Mouse (Mus musculus) ES-Bruce4 (cell line): ENCODE results near the gene Sorbs2. TPM values are rescaled to one million over a fixed set of nuclear protein-coding genes. Genes with fewer than 3 reads are reported as not detected.

Source experiments
- H3K27ac ChIP-seq: 2 replicates; pipeline ENCODE4 v1.5.1; 2012; ENCODE audit warnings: low read length, inconsistent platforms; ENCODE audit not compliant: insufficient read depth
- H3K27me3 ChIP-seq: 2 replicates; pipeline ENCODE4 v1.6.1; 2012; ENCODE audit warnings: mild to moderate bottlenecking, low read length, inconsistent platforms; ENCODE audit not compliant: control insufficient read depth, poor library complexity, insufficient read depth, severe bottlenecking
- H3K36me3 ChIP-seq: 2 replicates; pipeline ENCODE4 v1.6.1; 2012; ENCODE audit warnings: inconsistent platforms, mild to moderate bottlenecking, low read length, moderate library complexity; ENCODE audit not compliant: control insufficient read depth, poor library complexity, insufficient read depth, severe bottlenecking
- H3K4me1 ChIP-seq: one replicate; pipeline ENCODE4 v1.8.1; 2011; ENCODE audit warnings: low read length; ENCODE audit not compliant: control insufficient read depth, insufficient read depth
- H3K4me3 ChIP-seq: 2 replicates; pipeline ENCODE4 v1.5.1; 2011; ENCODE audit warnings: low read depth, mild to moderate bottlenecking, low read length
- H3K9ac ChIP-seq: 2 replicates; pipeline ENCODE4 v1.6.1; 2012; ENCODE audit warnings: low read depth, mild to moderate bottlenecking, inconsistent platforms; ENCODE audit not compliant: poor library complexity, severe bottlenecking
- H3K9me3 ChIP-seq: replicated peaks from 2 replicates; pipeline ENCODE4 v1.6.1; 2012; ENCODE audit warnings: mild to moderate bottlenecking, low read length, inconsistent platforms; ENCODE audit not compliant: control insufficient read depth, poor library complexity, insufficient read depth, severe bottlenecking
- CTCF ChIP-seq: IDR thresholded peaks from one replicate; pipeline ENCODE4 v1.8.1; 2011; ENCODE audit warnings: low read depth, low read length
- EP300 ChIP-seq: IDR thresholded peaks from 2 replicates; pipeline ENCODE4 v1.6.1; 2011; ENCODE audit warnings: low read depth, low read length; ENCODE audit not compliant: insufficient read depth
- POLR2A ChIP-seq: IDR thresholded peaks from one replicate; pipeline ENCODE4 v1.8.1; 2011; ENCODE audit warnings: low read length; ENCODE audit not compliant: insufficient read depth
- polyA plus RNA-seq: library from polyadenylated mRNA; stranded (reverse); fragments of >200 nt; gene quantifications from 2 replicates; pipeline ENCODE4 v1.2.4, GENCODE M21; 2011; ENCODE audit warnings: low read depth; ENCODE audit not compliant: missing spikeins, insufficient read depth, insufficient read length

The Sorbs2 gene
- polyA plus RNA-seq: 2.8 and 3.5 TPM in 2 replicates

DNA sequence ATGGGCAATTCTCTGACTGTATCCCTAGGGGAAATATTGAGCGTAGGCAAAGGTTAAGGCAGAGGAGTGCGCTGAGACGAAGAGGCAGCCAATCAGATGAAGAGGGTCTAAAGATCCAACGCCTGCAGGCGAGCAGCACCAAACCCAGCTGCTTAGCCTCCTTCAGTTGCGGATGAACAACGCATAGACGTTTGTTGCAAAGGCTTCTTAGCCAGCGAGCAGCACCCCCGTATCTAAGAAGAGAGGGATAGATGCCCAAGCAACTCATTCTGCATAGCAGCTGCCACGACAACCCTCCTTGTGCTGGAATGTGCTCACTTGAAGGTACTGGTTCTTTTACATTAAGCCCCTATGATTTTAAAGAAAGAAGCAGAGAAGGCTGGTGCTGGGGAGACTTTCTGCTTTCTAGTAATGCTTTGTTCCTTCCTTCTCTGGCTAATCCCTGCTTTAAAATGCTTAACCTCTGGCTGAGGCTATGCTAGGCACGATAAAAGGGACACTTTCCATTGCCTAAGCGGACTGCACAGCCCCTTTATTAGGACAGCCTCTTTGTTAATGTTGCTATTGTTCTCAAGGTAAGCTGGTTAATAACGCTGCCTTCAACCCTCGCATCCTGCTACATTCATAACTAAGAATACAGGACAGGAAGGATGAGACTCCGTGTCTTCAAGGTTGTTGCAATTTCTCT, at the start of gene Sorbs2:
Gene Sorbs2, plus strand, starts transcription at position 155 of the 688 bp plus-strand sequence.
- H3K27ac ChIP-seq: no peak within 1 kb of the TSS
- no peaks in the 10 kb centered on the region for H3K36me3 ChIP-seq
- H3K9ac ChIP-seq: no peak within 1 kb of the TSS
- no peaks in the 10 kb centered on the region for H3K4me1 ChIP-seq
- no peak within 1 kb of the TSS for H3K4me3 ChIP-seq
- H3K27me3 ChIP-seq: no peaks in the 10 kb centered on the region
- TF ChIP-seq POLR2A (no peak), CTCF (no peak), EP300 (no peak)
- no peaks in the 10 kb centered on the region for H3K9me3 ChIP-seq

GRCm38 (mm10) chr8:45457874-45458273, 49.7 kb upstream of the Sorbs2 start:
- no peak overlapping the region for H3K4me3 ChIP-seq
- H3K36me3 ChIP-seq: no peaks in the 10 kb centered on the region
- TF ChIP-seq EP300 (no peak), CTCF (no peak), POLR2A (no peak)
- no peaks in the 10 kb centered on the region for H3K27me3 ChIP-seq
- no peak overlapping the region for H3K9ac ChIP-seq
- no peaks in the 10 kb centered on the region for H3K4me1 ChIP-seq
- no peaks in the 10 kb centered on the region for H3K9me3 ChIP-seq
- H3K27ac ChIP-seq: no peak overlapping the region

DNA sequence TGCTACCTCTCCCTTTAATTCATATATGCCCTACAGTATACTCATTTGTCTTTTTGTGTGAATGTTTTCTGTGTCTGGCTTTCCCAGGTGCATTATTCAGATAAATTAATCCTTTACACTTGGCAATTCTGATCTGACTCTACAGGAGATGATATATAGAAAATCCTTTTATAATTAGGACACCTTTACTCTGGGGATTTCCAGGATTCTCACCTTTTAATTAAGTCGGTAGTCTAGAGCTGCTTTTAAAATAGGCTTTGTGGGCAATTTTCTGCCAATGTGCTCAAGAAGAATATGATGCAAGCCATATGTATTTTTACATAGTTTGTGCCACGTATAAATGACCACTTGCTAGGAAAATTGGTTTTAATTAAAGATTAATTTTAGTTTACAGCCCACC, 38.6 kb upstream of the Sorbs2 start:
- Histone ChIP-seq H3K27me3 (no peaks in the 10 kb centered on the region), H3K36me3 (no peaks in the 10 kb centered on the region)
- TF ChIP-seq CTCF (no peak), EP300 (no peak), POLR2A (no peak)

GRCm38 (mm10) chr8:45469507-45470178, 37.9 kb upstream of the Sorbs2 start:
- Histone ChIP-seq H3K9ac (no peak overlapping the region), H3K9me3 (no peaks in the 10 kb centered on the region), H3K36me3 (no peaks in the 10 kb centered on the region), H3K4me1 (no peaks in the 10 kb centered on the region), H3K27ac (no peak overlapping the region), H3K27me3 (no peaks in the 10 kb centered on the region), H3K4me3 (no peak overlapping the region)
- TF ChIP-seq EP300 (no peak), POLR2A (no peak), CTCF (no peak)

More for the DNA sequence above, 38.6 kb upstream of the Sorbs2 start:
- Histone ChIP-seq H3K9ac (no peak overlapping the region), H3K4me3 (no peak overlapping the region), H3K9me3 (no peaks in the 10 kb centered on the region), H3K27ac (no peak overlapping the region), H3K4me1 (no peaks in the 10 kb centered on the region)

DNA sequence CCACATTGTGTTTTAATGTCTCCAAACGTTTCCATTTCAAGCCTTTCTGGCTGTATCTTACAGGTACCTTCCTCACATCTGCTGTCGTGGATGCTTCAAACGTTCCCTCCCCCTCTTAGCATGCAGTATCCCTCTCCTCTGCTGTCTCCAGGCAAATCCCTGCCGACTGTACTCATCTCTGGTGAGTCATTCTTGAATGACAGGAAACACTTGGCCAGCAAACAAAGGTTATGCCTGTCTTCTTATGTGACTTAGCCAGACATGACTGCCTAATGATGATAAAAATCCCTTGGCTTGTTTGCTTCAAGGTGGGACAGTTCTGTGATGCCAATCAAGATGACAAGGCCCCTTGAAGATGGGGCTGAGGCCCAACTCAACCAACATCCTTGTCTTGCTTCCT, 26.7 kb upstream of the Sorbs2 start:
- H3K9ac ChIP-seq: no peak overlapping the region
- TF ChIP-seq EP300 (no peak), POLR2A (no peak), CTCF (no peak)
- no peaks in the 10 kb centered on the region for H3K36me3 ChIP-seq
- H3K9me3 ChIP-seq: no peaks in the 10 kb centered on the region; the same call in 1 of the 2 replicates
- H3K27me3 ChIP-seq: no peaks in the 10 kb centered on the region
- H3K4me3 ChIP-seq: no peak overlapping the region
- no peaks in the 10 kb centered on the region for H3K4me1 ChIP-seq
- H3K27ac ChIP-seq: no peak overlapping the region

DNA sequence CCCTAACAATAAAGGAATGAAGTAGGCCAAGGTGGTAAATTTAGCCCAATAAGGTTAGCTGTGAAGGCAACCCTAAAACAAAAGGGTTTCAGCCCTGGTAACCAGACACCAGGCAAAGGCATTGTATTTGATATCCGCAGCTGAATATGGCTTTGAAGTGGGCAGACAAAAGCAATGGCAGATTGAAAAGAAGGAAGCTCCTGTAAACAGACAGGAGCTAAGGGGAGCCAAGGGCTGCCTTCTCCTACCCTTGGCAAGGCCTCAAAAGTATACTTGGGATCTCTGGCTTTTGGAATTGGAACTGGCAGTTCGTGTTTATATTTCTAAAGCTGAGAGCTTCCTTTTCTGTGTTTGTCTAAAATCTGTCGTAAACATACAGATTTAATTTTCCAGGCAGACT, 21.3 kb upstream of the Sorbs2 start:
- no peak overlapping the region for H3K4me3 ChIP-seq
- no peak overlapping the region for H3K27ac ChIP-seq
- no peaks in the 10 kb centered on the region for H3K36me3 ChIP-seq
- no peaks in the 10 kb centered on the region for H3K27me3 ChIP-seq
- H3K9ac ChIP-seq: no peak overlapping the region
- TF ChIP-seq POLR2A: no peak
- no peak for TF ChIP-seq EP300
- no peak for TF ChIP-seq CTCF
- peaks cover 12% of the 10 kb centered on the region for H3K9me3 ChIP-seq
- no peaks in the 10 kb centered on the region for H3K4me1 ChIP-seq
